Mouse (Mus musculus): ENCODE results near the gene Cpeb3.
"Not testable (repeated sequence)": the region's sequence is repeated elsewhere in the genome, so short reads cannot be mapped to it uniquely, and the experiment has no call there.

Gene Cpeb3

GRCm38 (mm10) chr19:37208176-37208755 lies at the start of gene Cpeb3:
TSS of gene Cpeb3 (minus strand) at chr19:37208601.
- DNase-seq (ENCODE audit: low spot score), result peak; percentile 51

- no peak for DNase-seq (ENCODE audit: low spot score)
Measured at GRCm38 (mm10) chr19:37255321-37255720, 46.9 kb upstream of the Cpeb3 start.

GRCm38 (mm10) chr19:37252104-37252503 lies 43.7 kb upstream of the Cpeb3 start:
- DNase-seq (ENCODE audit: low spot score), result no peak

GRCm38 (mm10) chr19:37248199-37248598 lies 39.8 kb upstream of the Cpeb3 start:
- DNase-seq (ENCODE audit: low spot score), result no peak

GRCm38 (mm10) chr19:37246859-37247258 lies 38.5 kb upstream of the Cpeb3 start:
- DNase-seq (ENCODE audit: low spot score), result no peak

GRCm38 (mm10) chr19:37242707-37243106 lies 34.3 kb upstream of the Cpeb3 start:
- DNase-seq (ENCODE audit: low spot score), result no peak

GRCm38 (mm10) chr19:37241201-37241600 lies 32.8 kb upstream of the Cpeb3 start:
- DNase-seq (ENCODE audit: low spot score), result no peak

- peak; percentile 51 for DNase-seq (ENCODE audit: low spot score)
Measured at GRCm38 (mm10) chr19:37239096-37239495, 30.7 kb upstream of the Cpeb3 start.

GRCm38 (mm10) chr19:37238651-37239050 lies 30.2 kb upstream of the Cpeb3 start:
- DNase-seq (ENCODE audit: low spot score), result no peak

- DNase-seq (ENCODE audit: low spot score), result peak; percentile 53
Measured at GRCm38 (mm10) chr19:37237712-37238437, 29.5 kb upstream of the Cpeb3 start.

- DNase-seq (ENCODE audit: low spot score), result no peak
Measured at GRCm38 (mm10) chr19:37237306-37237705, 28.9 kb upstream of the Cpeb3 start.

- DNase-seq (ENCODE audit: low spot score), result no peak
Measured at GRCm38 (mm10) chr19:37235818-37236217, 27.4 kb upstream of the Cpeb3 start.

- DNase-seq (ENCODE audit: low spot score), result peak; percentile 26
Measured at GRCm38 (mm10) chr19:37233561-37234539, 25.4 kb upstream of the Cpeb3 start.

- DNase-seq (ENCODE audit: low spot score), result not testable (repeated sequence)
Measured at GRCm38 (mm10) chr19:37232598-37232997, 24.2 kb upstream of the Cpeb3 start.

- DNase-seq (ENCODE audit: low spot score), result no peak
Measured at GRCm38 (mm10) chr19:37225197-37225862, 16.9 kb upstream of the Cpeb3 start.

- no peak for DNase-seq (ENCODE audit: low spot score)
Measured at GRCm38 (mm10) chr19:37214711-37215110, 6.3 kb upstream of the Cpeb3 start.

GRCm38 (mm10) chr19:37211416-37211815 lies 3.0 kb upstream of the Cpeb3 start:
- DNase-seq (ENCODE audit: low spot score), result no peak

GRCm38 (mm10) chr19:37210457-37210856 lies 2.1 kb upstream of the Cpeb3 start:
- no peak for DNase-seq (ENCODE audit: low spot score)

- DNase-seq (ENCODE audit: low spot score), result peak; percentile 29
Measured at GRCm38 (mm10) chr19:37209467-37210128, 1.2 kb upstream of the Cpeb3 start.

GRCm38 (mm10) chr19:37208986-37209385 lies 585 bp upstream of the Cpeb3 start:
- DNase-seq (ENCODE audit: low spot score), result no peak
